Mouse (Mus musculus): ENCODE measurements at regions not wholly inside any gene's neighbourhood (a gene's known extent, or its start where the extent isn't known, plus 50 kb on each side); places are given as distances from the start of the nearest gene placed in this dataset.

DNA sequence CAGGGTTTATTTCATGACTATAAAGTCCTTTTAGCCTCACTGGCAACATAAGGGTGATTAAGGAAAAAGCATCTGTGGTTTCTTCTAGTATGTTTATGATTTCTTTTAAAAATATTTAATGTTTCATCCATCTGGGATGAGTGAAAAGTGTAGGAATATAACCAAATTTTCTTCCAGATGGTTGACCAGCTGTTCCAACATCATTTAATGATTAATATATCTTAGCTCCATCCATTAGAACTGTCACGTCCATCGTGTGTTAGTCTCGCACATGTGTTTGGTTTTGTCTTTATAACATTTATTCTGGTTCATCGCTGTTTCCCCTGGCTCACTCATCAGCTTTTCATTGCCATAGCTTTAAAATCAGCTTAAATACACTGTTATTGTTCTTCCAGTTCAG lies 200.6 kb downstream of the Ktn1 start:
- no peak overlapping the region for H3K4me3 ChIP-seq (ENCODE audit: low read depth, low read length)
- H3K36me3 ChIP-seq (ENCODE audit: control insufficient read depth, insufficient read depth, low read length), result no peaks in the 10 kb centered on the region
- H3K9ac ChIP-seq (ENCODE audit: low read length), result no peak overlapping the region
- no peaks in the 10 kb centered on the region for H3K4me1 ChIP-seq (ENCODE audit: control insufficient read depth, insufficient read depth, low read length)
- no peak overlapping the region for H3K27ac ChIP-seq (ENCODE audit: low read depth, low read length)
- DNase-seq (ENCODE audit: low spot score, missing footprints), result no peak
- no peaks in the 10 kb centered on the region for H3K9me3 ChIP-seq (ENCODE audit: control insufficient read depth, low read length)
- no peaks in the 10 kb centered on the region for H3K27me3 ChIP-seq (ENCODE audit: control insufficient read depth, insufficient read depth, low read length)
- no peak for ATAC-seq (ENCODE audit: low FRiP score)
- no peak overlapping the region for H3K4me2 ChIP-seq
- 96% methylated on average over 4 of the region's 4 CpGs for WGBS

DNA sequence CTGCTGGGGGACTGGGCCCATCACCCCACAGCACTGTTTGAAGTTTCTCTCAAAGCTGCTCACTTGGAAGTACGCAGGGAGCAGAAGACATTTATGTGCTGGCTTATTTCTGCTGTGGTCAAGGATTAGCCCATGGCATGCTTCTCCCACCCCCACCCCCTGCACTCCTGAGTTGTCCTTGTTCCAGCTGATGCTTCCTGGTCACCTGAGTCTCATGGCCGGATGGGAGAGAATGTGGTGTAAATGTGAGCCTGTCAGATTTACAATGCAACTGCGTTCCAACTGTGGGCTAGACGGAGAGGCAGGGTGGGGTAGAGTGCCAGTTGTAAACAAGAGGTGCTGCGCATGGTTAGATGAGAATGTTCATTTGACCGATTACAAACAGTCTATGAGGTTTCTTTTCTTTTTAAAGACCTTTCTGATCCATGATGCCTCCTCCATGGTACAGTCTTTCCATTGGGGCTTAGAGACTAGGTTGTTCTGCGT lies 208.1 kb downstream of the Ktn1 start:
- Histone ChIP-seq H3K4me1 (ENCODE audit: control insufficient read depth, insufficient read depth, low read length) (no peaks in the 10 kb centered on the region), H3K9ac (ENCODE audit: low read length) (no peak overlapping the region), H3K4me2 (no peak overlapping the region), H3K9me3 (ENCODE audit: control insufficient read depth, low read length) (no peaks in the 10 kb centered on the region), H3K36me3 (ENCODE audit: control insufficient read depth, insufficient read depth, low read length) (no peaks in the 10 kb centered on the region), H3K27me3 (ENCODE audit: control insufficient read depth, insufficient read depth, low read length) (no peaks in the 10 kb centered on the region), H3K27ac (ENCODE audit: low read depth, low read length) (no peak overlapping the region), H3K4me3 (ENCODE audit: low read depth, low read length) (no peak overlapping the region)
- DNase-seq (ENCODE audit: low spot score, missing footprints) (no peak), ATAC-seq (ENCODE audit: low FRiP score) (no peak)
- 51% methylated on average over 7 of the region's 7 CpGs for WGBS

DNA sequence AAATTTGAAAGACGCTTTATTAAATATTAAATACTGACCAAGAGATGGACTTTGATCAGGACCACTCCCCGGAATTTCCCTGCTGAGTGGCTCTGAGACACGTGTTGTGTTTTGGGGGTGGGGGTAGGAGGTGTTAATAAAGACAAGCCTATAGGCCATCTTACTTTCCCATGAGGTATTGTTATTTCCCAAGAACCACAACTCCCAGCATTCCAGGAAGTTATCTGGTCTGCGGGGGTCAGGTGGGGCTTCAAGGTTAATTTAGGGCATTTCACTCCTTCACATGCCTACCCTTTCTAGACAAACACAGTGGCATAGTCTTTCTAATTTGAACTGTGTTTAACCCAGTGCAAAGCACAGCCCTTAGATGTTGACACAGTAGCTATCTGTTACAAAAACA lies 209.0 kb downstream of the Ktn1 start:
- ATAC-seq (ENCODE audit: low FRiP score) (no peak), DNase-seq (ENCODE audit: low spot score, missing footprints) (no peak)
- H3K4me1 ChIP-seq (ENCODE audit: control insufficient read depth, insufficient read depth, low read length), result no peaks in the 10 kb centered on the region
- no peaks in the 10 kb centered on the region for H3K36me3 ChIP-seq (ENCODE audit: control insufficient read depth, insufficient read depth, low read length)
- H3K27ac ChIP-seq (ENCODE audit: low read depth, low read length), result no peak overlapping the region
- H3K9ac ChIP-seq (ENCODE audit: low read length), result no peak overlapping the region
- WGBS, result 73% methylated on average over 4 of the region's 4 CpGs
- H3K4me2 ChIP-seq, result no peak overlapping the region
- H3K27me3 ChIP-seq (ENCODE audit: control insufficient read depth, insufficient read depth, low read length), result no peaks in the 10 kb centered on the region
- no peaks in the 10 kb centered on the region; the same call in 1 of the 2 replicates for H3K9me3 ChIP-seq (ENCODE audit: control insufficient read depth, low read length)
- H3K4me3 ChIP-seq (ENCODE audit: low read depth, low read length), result no peak overlapping the region

DNA sequence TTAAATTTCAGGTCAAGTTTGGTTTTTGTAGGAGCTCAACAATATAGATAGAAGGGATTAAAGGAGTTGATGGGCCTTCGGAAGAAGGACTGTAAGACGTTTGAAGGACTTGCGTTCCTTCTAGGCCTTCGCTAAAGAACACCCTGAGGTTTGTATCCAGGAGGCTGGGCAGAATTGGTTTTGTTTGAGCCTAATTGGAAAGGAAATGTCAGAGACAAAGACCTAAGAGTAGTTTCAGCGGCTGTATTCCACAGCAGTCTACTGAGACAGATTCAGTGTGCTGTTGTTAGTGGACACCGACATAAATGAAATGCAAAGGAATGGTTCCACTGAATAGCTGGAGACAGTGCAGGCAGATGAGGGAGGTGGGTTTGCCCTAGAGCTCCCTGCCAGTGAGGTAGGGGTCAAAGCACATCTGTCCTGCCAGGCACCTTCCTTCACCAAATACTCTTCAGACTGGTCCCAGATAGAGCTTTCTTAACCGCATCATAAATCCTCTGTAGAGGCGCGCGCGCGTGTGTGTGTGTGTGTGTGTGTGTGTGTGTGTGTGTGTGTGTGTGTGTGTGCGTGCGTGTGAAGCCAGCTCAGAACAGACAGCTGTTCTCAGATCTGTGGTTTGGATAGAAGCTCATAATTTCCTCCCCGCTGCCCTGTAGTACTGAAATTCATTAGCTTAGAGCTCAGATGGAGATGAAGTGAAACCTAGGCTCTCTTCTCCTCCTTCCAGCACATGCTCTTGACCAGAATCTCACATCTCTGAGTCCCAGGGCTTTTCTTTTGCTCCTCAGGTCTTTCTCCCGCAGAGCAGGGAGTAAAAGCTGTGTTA lies 209.7 kb downstream of the Ktn1 start:
- ATAC-seq (ENCODE audit: low FRiP score) (no peak), DNase-seq (ENCODE audit: low spot score, missing footprints) (no peak)
- Histone ChIP-seq H3K4me2 (no peak overlapping the region), H3K4me3 (ENCODE audit: low read depth, low read length) (no peak overlapping the region), H3K4me1 (ENCODE audit: control insufficient read depth, insufficient read depth, low read length) (no peaks in the 10 kb centered on the region), H3K9me3 (ENCODE audit: control insufficient read depth, low read length) (no peaks in the 10 kb centered on the region; the same call in 1 of the 2 replicates), H3K9ac (ENCODE audit: low read length) (no peak overlapping the region), H3K27ac (ENCODE audit: low read depth, low read length) (no peak overlapping the region), H3K36me3 (ENCODE audit: control insufficient read depth, insufficient read depth, low read length) (no peaks in the 10 kb centered on the region), H3K27me3 (ENCODE audit: control insufficient read depth, insufficient read depth, low read length) (no peaks in the 10 kb centered on the region)
- WGBS, result 81% methylated on average over 16 of the region's 16 CpGs

DNA sequence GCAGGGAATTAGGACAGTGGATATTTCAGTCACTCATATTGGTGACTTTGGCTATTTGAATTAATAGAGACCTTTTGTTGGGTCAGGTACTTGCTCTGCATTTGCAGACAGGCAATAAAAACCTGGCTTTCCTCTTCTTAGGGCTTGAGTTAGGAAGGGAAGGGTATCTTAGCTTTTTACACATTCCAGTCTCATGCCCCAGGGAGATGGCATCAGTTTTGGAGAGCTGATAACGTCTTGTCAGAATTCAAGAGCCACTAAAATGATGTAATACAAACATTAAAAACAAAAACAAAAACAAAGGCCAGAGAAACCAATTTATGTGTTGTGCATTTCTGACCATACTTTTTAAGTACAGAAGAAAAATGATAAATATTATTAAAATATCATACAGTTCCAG lies 214.3 kb downstream of the Ktn1 start:
- no peak for ATAC-seq (ENCODE audit: low FRiP score)
- WGBS, result 76% methylated on average over 1 of the region's 1 CpGs

DNA sequence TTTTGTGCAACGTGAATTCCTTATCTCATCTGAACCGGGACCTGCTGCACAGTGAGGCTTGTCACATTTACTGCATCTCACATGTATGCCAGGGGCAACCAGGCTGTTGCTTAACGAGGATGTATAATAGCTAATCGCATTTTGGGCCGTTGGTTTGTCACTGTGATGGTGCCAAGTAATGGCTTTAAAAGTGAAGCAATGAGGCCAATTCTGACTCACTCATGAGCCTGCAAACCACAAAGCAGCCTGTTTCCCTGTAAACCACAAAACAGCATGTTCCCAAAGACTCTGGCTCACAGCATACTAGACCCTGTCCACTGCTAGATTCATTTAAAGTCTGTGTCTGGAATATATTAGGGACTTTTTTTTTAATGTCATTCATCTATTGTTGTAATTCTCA lies 214.8 kb downstream of the Ktn1 start:
- H3K9me3 ChIP-seq (ENCODE audit: control insufficient read depth, low read length), result no peaks in the 10 kb centered on the region; the same call in 1 of the 2 replicates
- 90% methylated on average over 5 of the region's 5 CpGs for WGBS
- DNase-seq (ENCODE audit: low spot score, missing footprints) (no peak), ATAC-seq (ENCODE audit: low FRiP score) (no peak)
- no peaks in the 10 kb centered on the region for H3K4me1 ChIP-seq (ENCODE audit: control insufficient read depth, insufficient read depth, low read length)
- no peaks in the 10 kb centered on the region for H3K36me3 ChIP-seq (ENCODE audit: control insufficient read depth, insufficient read depth, low read length)
- H3K4me3 ChIP-seq (ENCODE audit: low read depth, low read length), result no peak overlapping the region
- H3K27ac ChIP-seq (ENCODE audit: low read depth, low read length), result no peak overlapping the region
- no peak overlapping the region for H3K4me2 ChIP-seq
- no peak overlapping the region for H3K9ac ChIP-seq (ENCODE audit: low read length)
- no peaks in the 10 kb centered on the region for H3K27me3 ChIP-seq (ENCODE audit: control insufficient read depth, insufficient read depth, low read length)

More for the DNA sequence above, 214.3 kb downstream of the Ktn1 start:
- no peak overlapping the region for H3K4me2 ChIP-seq
- no peaks in the 10 kb centered on the region; the same call in 1 of the 2 replicates for H3K9me3 ChIP-seq (ENCODE audit: control insufficient read depth, low read length)
- no peaks in the 10 kb centered on the region for H3K4me1 ChIP-seq (ENCODE audit: control insufficient read depth, insufficient read depth, low read length)
- H3K9ac ChIP-seq (ENCODE audit: low read length), result no peak overlapping the region
- H3K27ac ChIP-seq (ENCODE audit: low read depth, low read length), result no peak overlapping the region
- no peaks in the 10 kb centered on the region for H3K27me3 ChIP-seq (ENCODE audit: control insufficient read depth, insufficient read depth, low read length)
- no peak overlapping the region for H3K4me3 ChIP-seq (ENCODE audit: low read depth, low read length)
- no peaks in the 10 kb centered on the region for H3K36me3 ChIP-seq (ENCODE audit: control insufficient read depth, insufficient read depth, low read length)
- no peak for DNase-seq (ENCODE audit: low spot score, missing footprints)

DNA sequence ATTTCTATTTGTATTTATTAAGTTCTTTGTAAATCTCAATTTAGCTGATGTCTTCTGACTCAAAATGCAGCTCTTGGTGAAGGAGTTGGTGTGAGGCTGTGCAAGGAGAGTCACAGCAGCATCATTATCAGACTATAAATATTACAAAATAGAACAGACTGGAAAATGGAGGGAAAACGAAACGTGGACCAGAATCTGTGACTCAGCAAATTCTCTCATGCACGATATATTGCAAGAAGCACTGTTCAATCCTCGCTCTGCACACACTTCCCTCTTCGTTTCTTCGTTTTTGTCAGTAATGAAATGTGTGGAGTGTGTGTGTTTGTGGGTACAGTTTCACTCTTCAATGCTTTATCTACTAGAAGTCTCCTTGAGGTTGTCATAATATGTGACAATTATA lies 215.5 kb downstream of the Ktn1 start:
- H3K4me2 ChIP-seq, result no peak overlapping the region
- no peak overlapping the region for H3K4me3 ChIP-seq (ENCODE audit: low read depth, low read length)
- no peaks in the 10 kb centered on the region for H3K36me3 ChIP-seq (ENCODE audit: control insufficient read depth, insufficient read depth, low read length)
- ATAC-seq (ENCODE audit: low FRiP score) (no peak), DNase-seq (ENCODE audit: low spot score, missing footprints) (no peak)
- H3K9ac ChIP-seq (ENCODE audit: low read length), result no peak overlapping the region
- H3K27ac ChIP-seq (ENCODE audit: low read depth, low read length), result no peak overlapping the region
- no peaks in the 10 kb centered on the region for H3K27me3 ChIP-seq (ENCODE audit: control insufficient read depth, insufficient read depth, low read length)
- no peaks in the 10 kb centered on the region; the same call in 1 of the 2 replicates for H3K9me3 ChIP-seq (ENCODE audit: control insufficient read depth, low read length)
- no peaks in the 10 kb centered on the region for H3K4me1 ChIP-seq (ENCODE audit: control insufficient read depth, insufficient read depth, low read length)
- 87% methylated on average over 6 of the region's 6 CpGs for WGBS

DNA sequence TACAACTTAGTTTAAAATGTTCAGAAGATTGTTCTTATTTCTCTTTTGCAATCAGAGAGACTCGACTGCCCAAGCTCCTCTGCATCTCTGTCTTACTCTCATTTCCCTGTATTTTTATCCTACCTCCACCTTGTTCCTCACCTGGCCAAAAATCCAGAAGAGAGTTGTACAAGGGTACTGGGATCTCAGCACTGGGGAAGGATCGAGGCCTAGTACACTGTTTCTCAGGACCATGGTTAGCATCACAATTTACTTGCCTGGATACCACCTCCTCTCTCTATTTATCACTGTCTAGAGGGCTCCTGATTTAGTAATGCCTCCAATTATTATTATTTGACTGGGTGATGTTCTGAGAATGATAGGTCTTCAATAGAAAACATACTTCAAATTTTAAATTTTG lies 218.8 kb downstream of the Ktn1 start:
- Histone ChIP-seq H3K9ac (ENCODE audit: low read length) (no peak overlapping the region), H3K27me3 (ENCODE audit: control insufficient read depth, insufficient read depth, low read length) (no peaks in the 10 kb centered on the region), H3K4me2 (no peak overlapping the region), H3K27ac (ENCODE audit: low read depth, low read length) (no peak overlapping the region), H3K4me1 (ENCODE audit: control insufficient read depth, insufficient read depth, low read length) (no peaks in the 10 kb centered on the region), H3K4me3 (ENCODE audit: low read depth, low read length) (no peak overlapping the region), H3K9me3 (ENCODE audit: control insufficient read depth, low read length) (no peaks in the 10 kb centered on the region; the same call in 1 of the 2 replicates), H3K36me3 (ENCODE audit: control insufficient read depth, insufficient read depth, low read length) (no peaks in the 10 kb centered on the region)
- no peak for DNase-seq (ENCODE audit: low spot score, missing footprints)
- no peak for ATAC-seq (ENCODE audit: low FRiP score)
- 83% methylated on average over 2 of the region's 2 CpGs for WGBS

DNA sequence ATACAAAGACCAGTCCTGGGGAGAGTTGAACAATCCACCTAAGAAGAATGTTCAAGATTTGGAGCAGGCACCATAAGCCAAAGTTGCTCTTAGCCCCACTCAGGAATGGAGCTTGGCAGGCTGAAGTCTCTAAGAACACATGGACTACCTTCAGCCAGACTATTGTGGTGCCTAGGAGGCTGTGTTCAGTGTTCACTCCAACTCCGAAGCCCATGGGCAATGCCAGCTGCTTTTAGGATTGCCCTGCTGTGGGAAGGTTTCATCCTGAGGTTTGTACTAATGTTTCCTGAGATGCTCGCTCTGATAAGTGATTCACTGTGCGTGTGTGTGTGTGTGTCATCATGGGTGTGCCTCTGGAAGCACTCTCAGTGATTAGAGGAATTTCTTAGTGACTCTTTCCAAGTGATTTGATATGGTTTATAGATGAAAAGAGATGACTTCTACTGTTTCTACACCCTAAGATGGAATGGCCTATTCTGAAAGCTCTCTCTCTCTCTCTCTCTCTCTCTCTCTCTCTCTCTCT lies 220.1 kb downstream of the Ktn1 start:
- no peak overlapping the region for H3K4me3 ChIP-seq (ENCODE audit: low read depth, low read length)
- 85% methylated on average over 3 of the region's 3 CpGs for WGBS

More for the DNA sequence above, 220.1 kb downstream of the Ktn1 start:
- DNase-seq (ENCODE audit: low spot score, missing footprints) (no peak), ATAC-seq (ENCODE audit: low FRiP score) (no peak)
- Histone ChIP-seq H3K27ac (ENCODE audit: low read depth, low read length) (no peak overlapping the region), H3K4me2 (no peak overlapping the region), H3K4me1 (ENCODE audit: control insufficient read depth, insufficient read depth, low read length) (no peaks in the 10 kb centered on the region), H3K36me3 (ENCODE audit: control insufficient read depth, insufficient read depth, low read length) (no peaks in the 10 kb centered on the region), H3K27me3 (ENCODE audit: control insufficient read depth, insufficient read depth, low read length) (no peaks in the 10 kb centered on the region), H3K9ac (ENCODE audit: low read length) (no peak overlapping the region), H3K9me3 (ENCODE audit: control insufficient read depth, low read length) (no peaks in the 10 kb centered on the region)
